Mouse (Mus musculus): ENCODE data around the gene B9d2. TPM values are rescaled to one million over a fixed set of nuclear protein-coding genes. Genes with fewer than 3 reads are reported as not detected.

The B9d2 gene
- polyA plus RNA-seq, 1 experiment from 2014 or later: 37.2 TPM

- H3K4me2 ChIP-seq (ENCODE audit: low read depth): no peak overlapping the region
- 77% methylated on average over 9 of the region's 9 CpGs for WGBS
- H3K4me1 ChIP-seq (ENCODE audit: control insufficient read depth, insufficient read depth, low read length): no peaks in the 10 kb centered on the region
- no peak overlapping the region for H3K4me3 ChIP-seq (ENCODE audit: low read depth, low read length)
- H3K9me3 ChIP-seq (ENCODE audit: control insufficient read depth, low read length): no peaks in the 10 kb centered on the region
- H3K27me3 ChIP-seq (ENCODE audit: control insufficient read depth, insufficient read depth, low read length): peaks cover 13% of the 10 kb centered on the region
- H3K36me3 ChIP-seq (ENCODE audit: control insufficient read depth, insufficient read depth, low read length): peaks cover 2% of the 10 kb centered on the region; the same call in 1 of the 2 replicates
- no peak overlapping the region for H3K9ac ChIP-seq (ENCODE audit: low read length)
- no peak for ATAC-seq (ENCODE audit: insufficient read depth, low FRiP score, low TSS enrichment)
- no peak for DNase-seq (ENCODE audit: low spot score)
- H3K27ac ChIP-seq (ENCODE audit: low read depth, low read length): no peak overlapping the region
These were observed 10.9 kb upstream of the B9d2 start for GRCm38 (mm10) chr7:25669631-25670030.

- Histone ChIP-seq H3K27ac (ENCODE audit: low read depth, low read length) (no peak overlapping the region), H3K36me3 (ENCODE audit: control insufficient read depth, insufficient read depth, low read length) (peaks cover 2% of the 10 kb centered on the region; the same call in 1 of the 2 replicates), H3K9ac (ENCODE audit: low read length) (no peak overlapping the region), H3K4me1 (ENCODE audit: control insufficient read depth, insufficient read depth, low read length) (no peaks in the 10 kb centered on the region), H3K27me3 (ENCODE audit: control insufficient read depth, insufficient read depth, low read length) (peaks cover 17% of the 10 kb centered on the region), H3K4me3 (ENCODE audit: low read depth, low read length) (no peak overlapping the region), H3K4me2 (ENCODE audit: low read depth) (no peak overlapping the region), H3K9me3 (ENCODE audit: control insufficient read depth, low read length) (no peaks in the 10 kb centered on the region)
- ATAC-seq (ENCODE audit: insufficient read depth, low FRiP score, low TSS enrichment) (no peak), DNase-seq (ENCODE audit: low spot score) (no peak)
- WGBS: 91% methylated on average over 4 of the region's 4 CpGs
These were observed 10.5 kb upstream of the B9d2 start for GRCm38 (mm10) chr7:25670096-25670495.

GRCm38 (mm10) chr7:25671686-25672085, 8.9 kb upstream of the B9d2 start:
- no peak overlapping the region for H3K27ac ChIP-seq (ENCODE audit: low read depth, low read length)
- no peaks in the 10 kb centered on the region for H3K36me3 ChIP-seq (ENCODE audit: control insufficient read depth, insufficient read depth, low read length)
- peaks cover 28% of the 10 kb centered on the region for H3K27me3 ChIP-seq (ENCODE audit: control insufficient read depth, insufficient read depth, low read length)
- WGBS: 69% methylated on average over 2 of the region's 2 CpGs
- DNase-seq (ENCODE audit: low spot score) (no peak), ATAC-seq (ENCODE audit: insufficient read depth, low FRiP score, low TSS enrichment) (no peak)
- no peak overlapping the region for H3K4me3 ChIP-seq (ENCODE audit: low read depth, low read length)
- H3K9ac ChIP-seq (ENCODE audit: low read length): no peak overlapping the region
- no peak overlapping the region for H3K4me2 ChIP-seq (ENCODE audit: low read depth)
- no peaks in the 10 kb centered on the region for H3K4me1 ChIP-seq (ENCODE audit: control insufficient read depth, insufficient read depth, low read length)
- H3K9me3 ChIP-seq (ENCODE audit: control insufficient read depth, low read length): no peaks in the 10 kb centered on the region

GRCm38 (mm10) chr7:25672442-25672841, 8.1 kb upstream of the B9d2 start:
- Histone ChIP-seq H3K4me1 (ENCODE audit: control insufficient read depth, insufficient read depth, low read length) (no peaks in the 10 kb centered on the region), H3K4me2 (ENCODE audit: low read depth) (no peak overlapping the region), H3K27ac (ENCODE audit: low read depth, low read length) (no peak overlapping the region), H3K9ac (ENCODE audit: low read length) (no peak overlapping the region), H3K9me3 (ENCODE audit: control insufficient read depth, low read length) (no peaks in the 10 kb centered on the region), H3K4me3 (ENCODE audit: low read depth, low read length) (no peak overlapping the region), H3K36me3 (ENCODE audit: control insufficient read depth, insufficient read depth, low read length) (no peaks in the 10 kb centered on the region), H3K27me3 (ENCODE audit: control insufficient read depth, insufficient read depth, low read length) (peaks cover 28% of the 10 kb centered on the region)
- DNase-seq (ENCODE audit: low spot score) (no peak), ATAC-seq (ENCODE audit: insufficient read depth, low FRiP score, low TSS enrichment) (no peak)
- 54% methylated on average over 4 of the region's 4 CpGs for WGBS

- peak overlapping the region; percentile 26; the same call in 1 of the 2 replicates for H3K4me3 ChIP-seq (ENCODE audit: low read depth, low read length)
These were observed 6.3 kb upstream of the B9d2 start for GRCm38 (mm10) chr7:25674297-25674696.

DNA sequence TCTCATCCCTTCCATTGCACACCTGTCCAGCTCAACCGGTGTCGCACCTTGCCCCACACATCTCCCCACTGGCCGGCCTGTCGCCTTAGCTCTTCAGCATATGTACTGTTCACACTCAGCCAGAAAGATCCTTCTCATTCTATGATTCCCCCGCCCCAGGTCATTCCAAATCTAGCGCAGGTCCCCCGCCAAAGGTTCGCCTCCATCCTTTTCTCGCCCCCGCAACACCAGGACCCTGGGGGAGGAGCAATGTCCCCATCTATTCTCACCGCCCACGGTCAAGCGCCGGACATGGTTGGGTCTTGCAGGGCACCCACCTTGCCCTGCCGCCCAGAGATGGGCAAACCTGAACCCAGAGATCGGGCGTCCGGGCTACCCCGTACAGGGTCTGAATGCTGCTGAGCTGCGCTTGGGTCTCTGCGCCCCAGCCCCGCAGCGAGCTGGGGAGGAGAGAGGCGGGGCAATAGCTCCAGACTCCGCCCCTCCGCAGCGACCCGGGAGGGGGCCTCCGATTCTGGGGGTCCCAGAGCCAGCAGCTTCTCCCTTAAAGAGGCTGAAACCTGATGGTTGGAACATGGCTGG, 5.8 kb upstream of the B9d2 start, which contains the start of gene Tmem91:
Gene Tmem91 (minus strand): TSS at position 448 of the 582 bp plus-strand sequence.
- 4% methylated on average over 29 of the region's 29 CpGs for WGBS
- Histone ChIP-seq H3K27me3 (ENCODE audit: control insufficient read depth, insufficient read depth, low read length) (peaks cover 28% of the 10 kb centered on the region), H3K4me3 (ENCODE audit: low read depth, low read length) (peak within 1 kb of the TSS; percentile 26), H3K4me2 (ENCODE audit: low read depth) (peak within 1 kb of the TSS; percentile 43), H3K9ac (ENCODE audit: low read length) (peak within 1 kb of the TSS; percentile 22; the same call in 1 of the 2 replicates), H3K9me3 (ENCODE audit: control insufficient read depth, low read length) (no peaks in the 10 kb centered on the region), H3K4me1 (ENCODE audit: control insufficient read depth, insufficient read depth, low read length) (no peaks in the 10 kb centered on the region), H3K36me3 (ENCODE audit: control insufficient read depth, insufficient read depth, low read length) (no peaks in the 10 kb centered on the region), H3K27ac (ENCODE audit: low read depth, low read length) (no peak within 1 kb of the TSS)
- DNase-seq (ENCODE audit: low spot score): no peak
- ATAC-seq (ENCODE audit: insufficient read depth, low FRiP score, low TSS enrichment): no peak

More at GRCm38 (mm10) chr7:25674297-25674696, 6.3 kb upstream of the B9d2 start:
- no peak for DNase-seq (ENCODE audit: low spot score)
- no peaks in the 10 kb centered on the region for H3K9me3 ChIP-seq (ENCODE audit: control insufficient read depth, low read length)
- H3K27ac ChIP-seq (ENCODE audit: low read depth, low read length): no peak overlapping the region
- H3K4me2 ChIP-seq (ENCODE audit: low read depth): no peak overlapping the region
- no peak overlapping the region for H3K9ac ChIP-seq (ENCODE audit: low read length)
- H3K4me1 ChIP-seq (ENCODE audit: control insufficient read depth, insufficient read depth, low read length): no peaks in the 10 kb centered on the region
- no peaks in the 10 kb centered on the region for H3K36me3 ChIP-seq (ENCODE audit: control insufficient read depth, insufficient read depth, low read length)
- peaks cover 28% of the 10 kb centered on the region for H3K27me3 ChIP-seq (ENCODE audit: control insufficient read depth, insufficient read depth, low read length)
- ATAC-seq (ENCODE audit: insufficient read depth, low FRiP score, low TSS enrichment): no peak
- WGBS: 32% methylated on average over 9 of the region's 9 CpGs

GRCm38 (mm10) chr7:25675405-25675804, 5.2 kb upstream of the B9d2 start:
- H3K36me3 ChIP-seq (ENCODE audit: control insufficient read depth, insufficient read depth, low read length): no peaks in the 10 kb centered on the region
- H3K27me3 ChIP-seq (ENCODE audit: control insufficient read depth, insufficient read depth, low read length): peaks cover 28% of the 10 kb centered on the region
- H3K4me3 ChIP-seq (ENCODE audit: low read depth, low read length): no peak overlapping the region
- DNase-seq (ENCODE audit: low spot score) (no peak), ATAC-seq (ENCODE audit: insufficient read depth, low FRiP score, low TSS enrichment) (no peak)
- no peaks in the 10 kb centered on the region for H3K9me3 ChIP-seq (ENCODE audit: control insufficient read depth, low read length)
- 44% methylated on average over 6 of the region's 6 CpGs for WGBS
- no peak overlapping the region for H3K27ac ChIP-seq (ENCODE audit: low read depth, low read length)
- no peak overlapping the region for H3K9ac ChIP-seq (ENCODE audit: low read length)
- H3K4me1 ChIP-seq (ENCODE audit: control insufficient read depth, insufficient read depth, low read length): no peaks in the 10 kb centered on the region
- H3K4me2 ChIP-seq (ENCODE audit: low read depth): no peak overlapping the region

GRCm38 (mm10) chr7:25676085-25676781, 4.3 kb upstream of the B9d2 start:
- peaks cover 28% of the 10 kb centered on the region for H3K27me3 ChIP-seq (ENCODE audit: control insufficient read depth, insufficient read depth, low read length)
- no peak for ATAC-seq (ENCODE audit: insufficient read depth, low FRiP score, low TSS enrichment)

DNA sequence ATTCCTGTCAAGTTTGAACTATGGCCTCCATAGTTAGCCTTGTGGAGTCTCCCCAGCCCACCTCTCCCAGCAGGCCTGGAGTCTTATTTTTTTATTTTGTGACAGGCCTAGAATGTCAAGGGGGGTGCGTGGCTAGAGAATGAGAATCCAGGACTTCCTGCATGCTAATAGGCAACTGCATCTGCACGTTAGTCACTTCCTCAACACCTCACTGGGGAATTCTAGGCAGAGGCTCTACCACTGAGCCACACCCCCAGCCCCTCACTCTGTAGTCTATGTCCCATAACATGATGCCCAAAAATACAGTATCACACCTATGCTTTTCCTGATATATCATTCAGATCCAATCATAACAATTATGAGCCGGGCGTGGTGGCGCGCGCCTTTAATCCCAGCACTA, 3.6 kb upstream of the B9d2 start:
- no peak for DNase-seq (ENCODE audit: low spot score)
- Histone ChIP-seq H3K9me3 (ENCODE audit: control insufficient read depth, low read length) (no peaks in the 10 kb centered on the region), H3K4me3 (ENCODE audit: low read depth, low read length) (no peak overlapping the region), H3K4me1 (ENCODE audit: control insufficient read depth, insufficient read depth, low read length) (peaks cover 3% of the 10 kb centered on the region), H3K9ac (ENCODE audit: low read length) (no peak overlapping the region), H3K27me3 (ENCODE audit: control insufficient read depth, insufficient read depth, low read length) (peaks cover 28% of the 10 kb centered on the region), H3K4me2 (ENCODE audit: low read depth) (no peak overlapping the region), H3K36me3 (ENCODE audit: control insufficient read depth, insufficient read depth, low read length) (no peaks in the 10 kb centered on the region), H3K27ac (ENCODE audit: low read depth, low read length) (no peak overlapping the region)
- 91% methylated on average over 7 of the region's 7 CpGs for WGBS
- no peak for ATAC-seq (ENCODE audit: insufficient read depth, low FRiP score, low TSS enrichment)

More at GRCm38 (mm10) chr7:25676085-25676781, 4.3 kb upstream of the B9d2 start:
- Histone ChIP-seq H3K4me3 (ENCODE audit: low read depth, low read length) (no peak overlapping the region), H3K9me3 (ENCODE audit: control insufficient read depth, low read length) (no peaks in the 10 kb centered on the region), H3K27ac (ENCODE audit: low read depth, low read length) (no peak overlapping the region), H3K9ac (ENCODE audit: low read length) (no peak overlapping the region), H3K4me2 (ENCODE audit: low read depth) (no peak overlapping the region), H3K4me1 (ENCODE audit: control insufficient read depth, insufficient read depth, low read length) (peaks cover under 1% of the 10 kb centered on the region; the same call in 1 of the 2 replicates), H3K36me3 (ENCODE audit: control insufficient read depth, insufficient read depth, low read length) (no peaks in the 10 kb centered on the region)
- DNase-seq (ENCODE audit: low spot score): no peak
- WGBS: 77% methylated on average over 15 of the region's 15 CpGs
